Mouse (Mus musculus) embryonic fibroblast, embryonic 13.5 days (primary cell): ENCODE measurements at regions not wholly inside any gene's neighbourhood (a gene's known extent, or its start where the extent isn't known, plus 50 kb on each side); places are given as distances from the start of the nearest gene placed in this dataset.

Experiments used
- H3K27ac ChIP-seq: 2 replicates; pipeline ENCODE4 v1.5.1; 2012; ENCODE audit warnings: low read length, control low read depth, inconsistent platforms; ENCODE audit not compliant: insufficient read depth
- H3K4me1 ChIP-seq: 2 replicates; pipeline ENCODE4 v1.6.1; 2011; ENCODE audit warnings: low read length; ENCODE audit not compliant: control insufficient read depth, insufficient read depth
- H3K4me3 ChIP-seq: 2 replicates; pipeline ENCODE4 v1.5.1; 2011; ENCODE audit warnings: mild to moderate bottlenecking, control low read depth, low read length; ENCODE audit not compliant: insufficient read depth
- CTCF ChIP-seq: IDR thresholded peaks from 2 replicates; pipeline ENCODE4 v1.5.1; 2011; ENCODE audit warnings: mild to moderate bottlenecking, control low read depth, low read length, moderate library complexity, borderline replicate concordance; ENCODE audit not compliant: insufficient read depth
- POLR2A ChIP-seq: IDR thresholded peaks from 2 replicates; pipeline ENCODE4 v1.6.1; 2011; ENCODE audit warnings: low read depth, mild to moderate bottlenecking, control low read depth, low read length, moderate library complexity

- Histone ChIP-seq H3K27ac (no peak overlapping the region), H3K4me1 (no peaks in the 10 kb centered on the region), H3K4me3 (no peak overlapping the region)
- no peak for TF ChIP-seq CTCF
- TF ChIP-seq POLR2A, result no peak
Measured at GRCm38 (mm10) chr5:146684429-146684828, 99.4 kb upstream of the Gpr12 start.

- no peak overlapping the region for H3K4me3 ChIP-seq
- H3K27ac ChIP-seq, result no peak overlapping the region
- no peaks in the 10 kb centered on the region for H3K4me1 ChIP-seq
- no peak for TF ChIP-seq CTCF
- no peak for TF ChIP-seq POLR2A
Measured at GRCm38 (mm10) chr5:146683554-146683953, 98.5 kb upstream of the Gpr12 start.

- Histone ChIP-seq H3K27ac (no peak overlapping the region), H3K4me3 (no peak overlapping the region), H3K4me1 (no peaks in the 10 kb centered on the region)
- TF ChIP-seq POLR2A (no peak), CTCF (no peak)
Measured at GRCm38 (mm10) chr5:146682893-146683292, 97.9 kb upstream of the Gpr12 start.

GRCm38 (mm10) chr5:146681512-146681911 lies 96.5 kb upstream of the Gpr12 start:
- Histone ChIP-seq H3K4me1 (no peaks in the 10 kb centered on the region), H3K27ac (no peak overlapping the region), H3K4me3 (no peak overlapping the region)
- no peak for TF ChIP-seq POLR2A
- no peak for TF ChIP-seq CTCF

- Histone ChIP-seq H3K27ac (no peak overlapping the region), H3K4me1 (peaks cover 2% of the 10 kb centered on the region), H3K4me3 (no peak overlapping the region)
- no peak for TF ChIP-seq POLR2A
- TF ChIP-seq CTCF, result no peak
Measured at GRCm38 (mm10) chr5:146679198-146679681, 94.2 kb upstream of the Gpr12 start.

GRCm38 (mm10) chr5:146678775-146679170 lies 93.7 kb upstream of the Gpr12 start:
- H3K4me1 ChIP-seq, result peaks cover 2% of the 10 kb centered on the region
- H3K4me3 ChIP-seq, result no peak overlapping the region
- H3K27ac ChIP-seq, result no peak overlapping the region
- no peak for TF ChIP-seq POLR2A
- TF ChIP-seq CTCF, result no peak

GRCm38 (mm10) chr5:146678049-146678774 lies 93.2 kb upstream of the Gpr12 start:
- Histone ChIP-seq H3K4me3 (no peak overlapping the region), H3K27ac (no peak overlapping the region), H3K4me1 (peaks cover 2% of the 10 kb centered on the region)
- TF ChIP-seq POLR2A (no peak), CTCF (no peak)

- no peak for TF ChIP-seq POLR2A
- no peak for TF ChIP-seq CTCF
- no peak overlapping the region for H3K27ac ChIP-seq
- H3K4me1 ChIP-seq, result peaks cover 2% of the 10 kb centered on the region
- no peak overlapping the region for H3K4me3 ChIP-seq
Measured at GRCm38 (mm10) chr5:146677151-146677515, 92.1 kb upstream of the Gpr12 start.

- H3K4me3 ChIP-seq, result no peak overlapping the region
- peaks cover 2% of the 10 kb centered on the region for H3K4me1 ChIP-seq
- H3K27ac ChIP-seq, result peak overlapping the region; percentile 4; the same call in 1 of the 2 replicates
- TF ChIP-seq CTCF (no peak), POLR2A (no peak)
Measured at GRCm38 (mm10) chr5:146676470-146677150, 91.6 kb upstream of the Gpr12 start.

- H3K27ac ChIP-seq, result no peak overlapping the region
- H3K4me1 ChIP-seq, result peaks cover 2% of the 10 kb centered on the region
- H3K4me3 ChIP-seq, result no peak overlapping the region
- no peak for TF ChIP-seq CTCF
- TF ChIP-seq POLR2A, result no peak
Measured at GRCm38 (mm10) chr5:146675887-146676277, 90.8 kb upstream of the Gpr12 start.
